Mouse (Mus musculus): ENCODE measurements around the gene Epsti1. TPM values are rescaled to one million over a fixed set of nuclear protein-coding genes. Genes with fewer than 3 reads are reported as not detected.

Epsti1 gene
- polyA plus RNA-seq, 1 experiment from 2014 or later: 124 TPM

- H3K4me3 ChIP-seq (ENCODE audit: inconsistent target): no peak overlapping the region
- no peaks in the 10 kb centered on the region for H3K79me2 ChIP-seq (ENCODE audit: inconsistent target)
- H3K36me3 ChIP-seq (ENCODE audit: inconsistent target): no peaks in the 10 kb centered on the region
- H3K27ac ChIP-seq: no peak overlapping the region
- 74% methylated on average over 4 of the region's 4 CpGs for WGBS (ENCODE audit: missing documents)
Observed at GRCm38 (mm10) chr14:77886941-77887340, 17.1 kb upstream of the Epsti1 start.

- Histone ChIP-seq H3K79me2 (ENCODE audit: inconsistent target) (no peaks in the 10 kb centered on the region), H3K36me3 (ENCODE audit: inconsistent target) (no peaks in the 10 kb centered on the region), H3K27ac (no peak overlapping the region), H3K4me3 (ENCODE audit: inconsistent target) (no peak overlapping the region)
- 90% methylated on average over 6 of the region's 7 CpGs for WGBS (ENCODE audit: missing documents)
Observed at GRCm38 (mm10) chr14:77889911-77890310, 14.1 kb upstream of the Epsti1 start.

- no peaks in the 10 kb centered on the region for H3K36me3 ChIP-seq (ENCODE audit: inconsistent target)
- H3K27ac ChIP-seq: no peak overlapping the region
- H3K4me3 ChIP-seq (ENCODE audit: inconsistent target): no peak overlapping the region
- 89% methylated on average over 3 of the region's 3 CpGs for WGBS (ENCODE audit: missing documents)
- no peaks in the 10 kb centered on the region for H3K79me2 ChIP-seq (ENCODE audit: inconsistent target)
Observed at GRCm38 (mm10) chr14:77895951-77896350, 8.1 kb upstream of the Epsti1 start.

- 96% methylated on average over 3 of the region's 3 CpGs for WGBS (ENCODE audit: missing documents)
- Histone ChIP-seq H3K36me3 (ENCODE audit: inconsistent target) (no peaks in the 10 kb centered on the region), H3K79me2 (ENCODE audit: inconsistent target) (peaks cover 33% of the 10 kb centered on the region), H3K27ac (no peak overlapping the region), H3K4me3 (ENCODE audit: inconsistent target) (no peak overlapping the region)
Observed at GRCm38 (mm10) chr14:77902541-77902940, 1.5 kb upstream of the Epsti1 start.

- Histone ChIP-seq H3K27ac (no peak overlapping the region), H3K79me2 (ENCODE audit: inconsistent target) (peaks cover 63% of the 10 kb centered on the region), H3K4me3 (ENCODE audit: inconsistent target) (peak overlapping the region; percentile 79), H3K36me3 (ENCODE audit: inconsistent target) (0 out of 2 replicates have a peak, but pooled peaks cover 8% of the 10 kb centered on the region)
- WGBS (ENCODE audit: missing documents): 40% methylated on average over 5 of the region's 5 CpGs
Observed at GRCm38 (mm10) chr14:77905466-77905865, 1.4 kb downstream of the Epsti1 start.

GRCm38 (mm10) chr14:77906586-77906985, 2.5 kb downstream of the Epsti1 start:
- WGBS (ENCODE audit: missing documents): 95% methylated on average over 5 of the region's 5 CpGs
- H3K4me3 ChIP-seq (ENCODE audit: inconsistent target): no peak overlapping the region
- 0 out of 2 replicates have a peak, but pooled peaks cover 8% of the 10 kb centered on the region for H3K36me3 ChIP-seq (ENCODE audit: inconsistent target)
- H3K79me2 ChIP-seq (ENCODE audit: inconsistent target): peaks cover 74% of the 10 kb centered on the region
- no peak overlapping the region for H3K27ac ChIP-seq

GRCm38 (mm10) chr14:77915776-77916175, 11.7 kb downstream of the Epsti1 start:
- H3K27ac ChIP-seq: no peak overlapping the region
- H3K36me3 ChIP-seq (ENCODE audit: inconsistent target): peaks cover 54% of the 10 kb centered on the region
- WGBS (ENCODE audit: missing documents): 100% methylated on average over 5 of the region's 5 CpGs
- H3K4me3 ChIP-seq (ENCODE audit: inconsistent target): no peak overlapping the region
- peaks cover 100% of the 10 kb centered on the region for H3K79me2 ChIP-seq (ENCODE audit: inconsistent target)

- Histone ChIP-seq H3K27ac (no peak overlapping the region), H3K79me2 (ENCODE audit: inconsistent target) (peaks cover 90% of the 10 kb centered on the region; the same call in 1 of the 2 replicates), H3K36me3 (ENCODE audit: inconsistent target) (peaks cover 31% of the 10 kb centered on the region; the same call in 1 of the 2 replicates), H3K4me3 (ENCODE audit: inconsistent target) (no peak overlapping the region)
- WGBS (ENCODE audit: missing documents): 56% methylated on average over 2 of the region's 8 CpGs
Observed at GRCm38 (mm10) chr14:77921641-77922040, 17.6 kb downstream of the Epsti1 start.

- 84% methylated on average over 6 of the region's 6 CpGs for WGBS (ENCODE audit: missing documents)
- H3K79me2 ChIP-seq (ENCODE audit: inconsistent target): peaks cover 73% of the 10 kb centered on the region; the same call in 1 of the 2 replicates
Observed at GRCm38 (mm10) chr14:77923076-77923865, 19.2 kb downstream of the Epsti1 start.

GRCm38 (mm10) chr14:77925414-77925813, 21.4 kb downstream of the Epsti1 start:
- H3K36me3 ChIP-seq (ENCODE audit: inconsistent target): peaks cover 41% of the 10 kb centered on the region
- 91% methylated on average over 10 of the region's 10 CpGs for WGBS (ENCODE audit: missing documents)
- no peak overlapping the region for H3K27ac ChIP-seq
- H3K4me3 ChIP-seq (ENCODE audit: inconsistent target): no peak overlapping the region
- H3K79me2 ChIP-seq (ENCODE audit: inconsistent target): peaks cover 52% of the 10 kb centered on the region; the same call in 1 of the 2 replicates

More at GRCm38 (mm10) chr14:77923076-77923865, 19.2 kb downstream of the Epsti1 start:
- Histone ChIP-seq H3K27ac (no peak overlapping the region), H3K4me3 (ENCODE audit: inconsistent target) (no peak overlapping the region), H3K36me3 (ENCODE audit: inconsistent target) (peaks cover 43% of the 10 kb centered on the region; the same call in 1 of the 2 replicates)

- Histone ChIP-seq H3K36me3 (ENCODE audit: inconsistent target) (peaks cover 50% of the 10 kb centered on the region), H3K27ac (no peak overlapping the region), H3K79me2 (ENCODE audit: inconsistent target) (peaks cover 39% of the 10 kb centered on the region; the same call in 1 of the 2 replicates), H3K4me3 (ENCODE audit: inconsistent target) (no peak overlapping the region)
- WGBS (ENCODE audit: missing documents): 57% methylated on average over 3 of the region's 3 CpGs
Observed at GRCm38 (mm10) chr14:77926718-77927117, 22.7 kb downstream of the Epsti1 start.

GRCm38 (mm10) chr14:77928021-77928420, 24.0 kb downstream of the Epsti1 start:
- no peak overlapping the region for H3K27ac ChIP-seq
- peaks cover 63% of the 10 kb centered on the region for H3K36me3 ChIP-seq (ENCODE audit: inconsistent target)
- no peak overlapping the region for H3K4me3 ChIP-seq (ENCODE audit: inconsistent target)
- peaks cover 26% of the 10 kb centered on the region; the same call in 1 of the 2 replicates for H3K79me2 ChIP-seq (ENCODE audit: inconsistent target)
- 37% methylated on average over 6 of the region's 6 CpGs for WGBS (ENCODE audit: missing documents)

- Histone ChIP-seq H3K36me3 (ENCODE audit: inconsistent target) (peaks cover 69% of the 10 kb centered on the region), H3K27ac (no peak overlapping the region), H3K4me3 (ENCODE audit: inconsistent target) (no peak overlapping the region), H3K79me2 (ENCODE audit: inconsistent target) (peaks cover 23% of the 10 kb centered on the region; the same call in 1 of the 2 replicates)
- WGBS (ENCODE audit: missing documents): 94% methylated on average over 5 of the region's 5 CpGs
Observed at GRCm38 (mm10) chr14:77928653-77929052, 24.6 kb downstream of the Epsti1 start.

- Histone ChIP-seq H3K27ac (no peak overlapping the region), H3K79me2 (ENCODE audit: inconsistent target) (peaks cover 20% of the 10 kb centered on the region; the same call in 1 of the 2 replicates), H3K36me3 (ENCODE audit: inconsistent target) (peaks cover 71% of the 10 kb centered on the region), H3K4me3 (ENCODE audit: inconsistent target) (no peak overlapping the region)
- 64% methylated on average over 2 of the region's 2 CpGs for WGBS (ENCODE audit: missing documents)
Observed at GRCm38 (mm10) chr14:77929139-77929678, 25.2 kb downstream of the Epsti1 start.
